Mouse (Mus musculus) adrenal gland, adult 8-10 months (tissue): ENCODE measurements at regions not wholly inside any gene's neighbourhood (a gene's known extent, or its start where the extent isn't known, plus 50 kb on each side); places are given as distances from the start of the nearest gene placed in this dataset.
"Not testable (repeated sequence)": the region's sequence is repeated elsewhere in the genome, so short reads cannot be mapped to it uniquely, and the experiment has no call there.

Experiments
- DNase-seq: peaks from one replicate; pipeline ENCODE4 v3.0.0; 2022

GRCm38 (mm10) chr17:13551693-13552404 is 197.5 kb downstream of the Tcp10c start:
- DNase-seq = not testable (repeated sequence)

- not testable (repeated sequence) for DNase-seq
Measured at GRCm38 (mm10) chr17:13552840-13553239, 198.5 kb downstream of the Tcp10c start.

GRCm38 (mm10) chr17:13555311-13556059 is 201.1 kb downstream of the Tcp10c start:
- peak; percentile 28 for DNase-seq

DNA sequence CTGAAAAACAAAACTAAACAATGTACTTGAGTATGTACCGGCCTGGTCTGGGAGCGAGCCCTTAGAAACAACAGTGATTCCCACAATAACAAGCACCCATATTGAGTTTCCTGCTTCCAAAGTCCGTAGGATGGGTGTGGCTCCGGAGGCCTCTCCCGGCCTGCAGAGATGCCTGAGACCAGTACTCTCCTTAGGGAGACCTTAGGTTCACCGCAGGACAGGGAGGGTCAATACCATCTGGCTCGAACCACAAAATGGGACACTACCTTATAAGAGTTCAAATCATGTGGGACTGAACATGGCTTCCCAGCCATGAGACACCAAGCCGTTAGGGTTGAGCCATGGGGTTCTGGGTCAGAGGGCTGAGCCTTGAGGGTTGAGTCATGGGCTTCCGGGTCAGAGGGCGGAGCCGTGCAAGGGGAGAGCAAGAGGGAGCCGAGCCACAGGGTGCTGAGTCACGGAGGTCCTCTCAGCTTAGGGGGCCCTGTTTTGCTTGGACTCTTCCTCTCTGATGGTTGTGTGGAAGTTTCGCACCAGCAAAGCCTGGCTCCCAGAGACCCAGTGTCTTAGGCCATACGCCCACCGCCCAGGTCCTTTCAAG is 201.8 kb downstream of the Tcp10c start:
- DNase-seq = not testable (repeated sequence)

GRCm38 (mm10) chr17:13558863-13559262 is 201.5 kb upstream of the Afdn start:
- no peak for DNase-seq

- no peak for DNase-seq
Measured at GRCm38 (mm10) chr17:13561342-13561741, 199.0 kb upstream of the Afdn start.

DNA sequence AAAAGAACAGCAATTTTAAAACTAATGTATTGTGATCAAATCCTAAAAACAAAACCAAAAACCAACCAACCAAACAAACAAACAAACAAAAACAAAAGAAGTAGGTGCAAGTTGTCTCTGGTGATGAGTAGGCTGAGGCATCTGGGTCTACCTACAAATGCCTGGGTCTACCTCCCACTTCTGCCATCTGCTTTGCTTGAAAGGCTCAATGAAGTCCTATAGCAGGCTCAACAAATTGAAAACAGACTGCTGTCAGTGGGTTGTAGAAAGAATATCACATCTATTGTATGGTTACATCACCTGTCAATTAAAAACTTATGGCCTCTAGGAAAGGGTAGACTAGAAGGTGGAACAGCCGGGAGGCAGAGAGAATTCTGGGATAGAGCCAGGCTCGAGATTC is 197.4 kb upstream of the Afdn start:
- DNase-seq = no peak

- DNase-seq = no peak
Measured at GRCm38 (mm10) chr17:13564800-13565199, 195.5 kb upstream of the Afdn start.

GRCm38 (mm10) chr17:13566680-13567079 is 193.7 kb upstream of the Afdn start:
- no peak for DNase-seq

DNA sequence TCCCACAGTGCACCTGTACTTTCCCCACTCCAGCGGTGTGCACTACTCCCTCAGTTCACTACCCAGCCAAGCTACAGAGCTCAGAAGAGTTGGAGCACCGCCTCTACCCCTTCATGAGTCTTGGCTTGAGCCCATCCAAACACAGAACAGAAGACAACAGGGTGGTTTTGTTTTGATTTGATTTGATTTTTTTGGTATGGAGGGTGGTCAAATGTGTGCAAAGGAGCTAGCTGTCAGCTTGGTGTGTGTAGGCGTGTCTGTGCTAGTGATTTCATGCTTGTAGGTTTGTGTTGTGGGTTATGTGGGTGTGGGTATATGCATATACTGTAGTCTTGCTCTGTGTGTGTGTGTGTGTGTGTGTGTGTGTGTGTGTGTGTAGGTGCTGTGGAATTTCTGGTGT is 193.2 kb upstream of the Afdn start:
- no peak for DNase-seq

GRCm38 (mm10) chr17:13570796-13571195 is 189.5 kb upstream of the Afdn start:
- no peak for DNase-seq

- no peak for DNase-seq
Measured at GRCm38 (mm10) chr17:13572204-13572833, 188.0 kb upstream of the Afdn start.

GRCm38 (mm10) chr17:13573036-13573435 is 187.3 kb upstream of the Afdn start:
- no peak for DNase-seq

- no peak for DNase-seq
Measured at GRCm38 (mm10) chr17:13574122-13574521, 186.2 kb upstream of the Afdn start.

DNA sequence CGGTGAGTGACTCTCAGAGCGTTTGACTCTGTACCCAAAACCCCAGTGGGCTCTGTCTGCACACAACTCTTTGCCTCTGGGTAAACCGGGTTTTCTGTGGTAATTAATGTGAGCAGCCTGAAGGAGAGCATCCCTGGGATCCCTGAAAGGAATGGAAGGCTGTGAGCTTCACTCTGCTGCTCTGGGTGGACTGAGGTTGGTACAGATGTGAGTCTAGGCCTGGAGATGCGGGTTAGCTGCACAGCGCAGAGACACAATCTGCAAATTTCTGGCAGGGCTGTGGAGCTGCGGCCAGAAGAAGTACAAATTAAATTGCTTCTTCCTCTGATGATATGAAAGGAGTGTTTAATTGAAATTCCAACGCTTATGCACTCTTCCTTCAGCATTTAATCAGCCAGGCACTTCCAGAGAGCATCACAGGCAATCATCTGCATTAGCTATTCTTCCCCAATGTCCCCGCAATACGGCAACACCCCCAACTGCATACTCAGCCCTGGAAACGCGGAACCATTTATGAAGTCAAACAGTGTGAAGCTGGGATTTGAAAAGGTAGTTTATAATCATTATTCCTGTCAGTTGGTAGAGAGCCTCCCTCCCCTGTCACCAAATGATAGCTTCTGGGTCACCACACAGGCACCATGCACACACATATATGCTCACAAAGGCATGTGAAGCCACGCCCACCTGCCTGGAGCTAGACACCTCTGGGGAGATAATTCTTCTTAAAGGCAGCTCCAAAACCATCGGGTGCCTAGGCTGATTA is 185.5 kb upstream of the Afdn start:
- DNase-seq = no peak

GRCm38 (mm10) chr17:13577798-13578197 is 182.5 kb upstream of the Afdn start:
- no peak for DNase-seq

- no peak for DNase-seq
Measured at GRCm38 (mm10) chr17:13581214-13581920, 179.0 kb upstream of the Afdn start.

DNA sequence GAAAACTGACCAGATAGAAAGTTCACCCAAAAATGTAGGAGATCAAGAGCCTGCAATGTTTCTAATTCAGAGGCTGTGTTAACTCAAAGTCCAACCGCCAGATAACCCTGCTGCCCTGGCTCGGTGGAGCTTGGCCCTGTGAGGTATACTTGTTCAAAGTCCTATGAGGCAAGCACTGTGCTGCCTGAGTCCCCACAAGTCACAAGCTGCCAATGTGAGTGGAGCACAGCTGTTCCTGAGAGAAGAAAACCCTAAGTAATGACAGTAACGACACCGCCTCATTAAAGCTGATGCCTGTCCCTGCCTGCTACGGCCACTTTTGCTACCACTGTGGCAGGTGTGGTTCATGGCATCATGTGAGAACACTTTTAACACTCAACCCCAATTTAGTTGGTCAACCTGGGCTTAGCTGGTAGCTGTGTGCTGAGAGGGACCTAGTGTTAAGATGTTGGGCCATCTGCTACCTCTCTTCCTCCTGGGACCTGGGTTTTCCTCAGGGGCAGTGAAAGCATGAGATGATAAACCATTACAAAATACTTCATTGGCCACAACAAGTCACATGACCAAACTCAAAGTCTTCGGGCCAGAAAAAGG is 178.2 kb upstream of the Afdn start:
- DNase-seq = no peak

GRCm38 (mm10) chr17:13583475-13584233 is 176.7 kb upstream of the Afdn start:
- no peak for DNase-seq

DNA sequence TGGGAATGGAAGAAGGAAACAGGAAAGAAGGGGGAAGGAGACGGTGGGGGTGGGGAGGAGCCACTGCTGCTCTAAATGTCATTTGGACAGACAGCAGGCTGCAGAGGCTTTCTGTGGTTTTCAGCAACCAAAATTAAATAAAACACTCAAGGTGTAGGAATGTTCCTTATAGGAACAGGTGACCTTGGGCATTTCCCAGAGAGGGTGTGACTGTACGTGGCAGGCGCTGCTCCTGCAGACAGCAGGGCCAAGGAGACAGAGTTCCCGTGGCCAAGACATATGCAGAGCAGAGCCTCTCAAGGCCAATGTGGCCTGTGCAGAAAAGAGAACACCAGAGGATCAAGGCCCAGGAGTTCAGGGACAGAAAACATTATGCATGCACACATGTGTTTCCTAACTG is 175.9 kb upstream of the Afdn start:
- no peak for DNase-seq
